Mouse (Mus musculus): Measurements from ENCODE around the gene C8g.

DNA sequence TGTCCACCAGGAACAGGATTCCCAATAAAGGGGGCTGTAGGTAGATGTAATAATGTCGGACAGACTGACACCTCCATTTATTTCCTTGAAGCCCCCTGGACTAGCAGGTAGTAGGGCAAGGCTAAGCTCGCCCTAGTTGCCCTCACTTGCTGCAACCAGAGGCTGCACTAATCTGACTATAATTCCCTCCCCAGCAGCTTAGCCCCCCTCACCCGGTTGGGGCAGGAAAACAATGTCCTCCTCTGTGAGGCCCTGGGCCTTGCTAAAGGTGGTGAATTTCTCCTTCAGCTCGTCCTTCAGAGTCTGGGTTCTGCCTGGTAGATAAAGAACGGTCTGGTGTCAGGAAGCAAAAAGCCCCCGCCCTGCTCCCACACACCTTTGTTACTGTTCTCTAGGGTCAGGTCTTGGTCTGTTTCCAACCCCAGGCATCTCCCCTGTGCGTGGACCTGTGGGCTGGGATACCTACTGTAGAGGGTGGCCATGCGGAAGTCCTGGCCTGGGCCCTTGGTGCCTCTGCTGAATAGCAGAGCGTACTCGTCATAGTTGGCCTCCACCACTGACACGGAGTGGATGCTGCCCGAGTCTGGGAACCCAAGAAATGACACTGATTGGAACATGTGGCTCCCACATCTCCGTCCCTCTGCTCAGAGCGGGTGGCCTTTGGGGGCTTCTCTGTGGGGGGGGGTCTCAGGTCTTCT lies 33.8 kb downstream of the C8g start:
- TF ChIP-seq GATA1 (IDR thresholded peaks at IDR 0.05; ENCODE audit: low read length), result no peak
- TF ChIP-seq TAL1 (IDR thresholded peaks at IDR 0.05; ENCODE audit: low read length), result no peak

All from erythroblast, embryonic 14.5 days (primary cell).